Mouse (Mus musculus): ENCODE data around the gene Mettl14. TPM values are rescaled to one million over a fixed set of nuclear protein-coding genes. Genes with fewer than 3 reads are reported as not detected.

Gene Mettl14
- polyA plus RNA-seq (2012; rRNA removed): 12.2 and 15.8 TPM in 2 replicates
- 16.7 and 20.4 TPM in 2 replicates for polyA plus RNA-seq (2014; fragmentation: Nextera tagmentation; extraction: Ambion mirVana)

DNA sequence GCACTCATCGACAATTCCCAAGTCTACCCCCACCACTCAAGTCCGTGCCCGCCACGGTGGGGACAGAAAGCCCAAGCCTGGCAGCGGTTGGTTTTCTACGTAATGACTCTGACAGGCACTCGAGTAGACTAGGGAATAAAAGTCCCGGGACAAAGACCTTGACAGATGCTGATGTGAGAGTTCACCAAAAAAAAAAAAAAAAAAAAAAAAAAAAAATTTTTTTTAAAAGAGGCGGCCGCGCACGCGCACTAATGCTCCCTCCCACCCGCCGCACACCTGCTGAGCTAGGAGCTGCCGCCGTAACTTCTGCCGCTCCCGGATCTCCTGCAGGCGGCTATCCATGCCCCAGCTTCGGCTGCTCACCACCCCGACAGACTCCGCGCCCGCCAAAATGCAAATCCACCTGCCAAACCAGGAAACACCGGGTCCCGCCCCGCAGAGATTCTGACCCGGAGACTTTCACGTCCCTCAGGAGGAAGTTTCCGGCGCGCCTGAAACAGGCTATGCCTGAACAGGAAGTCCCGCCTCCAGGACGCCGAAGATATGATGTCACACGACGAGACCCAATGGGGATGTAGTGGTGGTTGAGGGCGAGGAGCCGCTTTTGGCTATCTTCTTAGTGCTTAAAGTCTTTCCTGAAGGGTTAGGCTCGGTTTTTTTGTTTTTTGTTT lies at the start of gene Mettl14:
Mettl14 (minus strand) TSS at position 623 of the 671 bp plus-strand sequence.
- H3K9me3 ChIP-seq (ENCODE audit: control insufficient read depth, low read length): no peaks in the 10 kb centered on the region
- H3K4me2 ChIP-seq (replicated peaks; ENCODE audit: low read depth, low read length, severe bottlenecking): peak within 1 kb of the TSS; percentile 75
- H3K9ac ChIP-seq (ENCODE audit: low read depth, low read length, severe bottlenecking): peak within 1 kb of the TSS; percentile 65
- TF ChIP-seq POLR2A (IDR thresholded peaks at IDR 0.05; ENCODE audit: borderline replicate concordance, extremely low read depth, insufficient read depth, insufficient read length): peak; percentile 34; the same call in 1 of the 2 replicates
- WGBS: under 1% methylated on average over 41 of the region's 41 CpGs
- H3K27ac ChIP-seq (replicated peaks; ENCODE audit: low read depth, low read length): peak within 1 kb of the TSS; percentile 79
- H3K4me1 ChIP-seq (ENCODE audit: control insufficient read depth, insufficient read depth, low read length): 0 out of 2 replicates have a peak, but pooled peaks cover 3% of the 10 kb centered on the region
- H3K36me3 ChIP-seq (ENCODE audit: control insufficient read depth, insufficient read depth, low read length): peaks cover 9% of the 10 kb centered on the region
- no peaks in the 10 kb centered on the region for H3K27me3 ChIP-seq (ENCODE audit: control insufficient read depth, insufficient read depth, low read length)
- DNase-seq (ENCODE audit: low spot score) (peak; percentile 99), ATAC-seq (ENCODE audit: low FRiP score, low read depth) (peak; percentile 99)
- H3K4me3 ChIP-seq (replicated peaks; ENCODE audit: low read length): peak within 1 kb of the TSS; percentile 77

DNA sequence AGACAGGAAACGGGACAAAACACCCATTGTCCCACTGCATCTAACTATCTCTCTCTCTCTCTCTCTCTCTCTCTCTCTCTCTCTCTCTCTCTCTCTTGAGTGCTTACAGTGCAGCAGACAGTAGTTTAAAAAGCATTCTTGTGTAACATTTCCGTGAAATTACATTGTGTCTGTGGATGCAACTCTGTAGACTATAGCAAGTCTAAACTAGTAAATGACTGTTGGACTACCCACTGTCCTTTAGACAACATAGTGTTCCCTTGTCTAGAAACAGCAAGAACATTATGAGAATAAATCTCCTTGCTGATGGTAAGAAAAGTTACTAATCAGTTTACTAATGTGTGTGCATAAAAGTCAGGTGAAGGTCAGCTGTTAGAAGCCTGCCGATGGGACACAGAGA lies 47.5 kb upstream of the Mettl14 start:
- 76% methylated on average over 3 of the region's 3 CpGs for WGBS
- Histone ChIP-seq H3K9me3 (ENCODE audit: control insufficient read depth, low read length) (no peaks in the 10 kb centered on the region), H3K4me2 (replicated peaks; ENCODE audit: low read depth, low read length, severe bottlenecking) (no peak overlapping the region), H3K4me3 (replicated peaks; ENCODE audit: low read length) (no peak overlapping the region), H3K36me3 (ENCODE audit: control insufficient read depth, insufficient read depth, low read length) (no peaks in the 10 kb centered on the region), H3K27me3 (ENCODE audit: control insufficient read depth, insufficient read depth, low read length) (no peaks in the 10 kb centered on the region), H3K27ac (replicated peaks; ENCODE audit: low read depth, low read length) (no peak overlapping the region), H3K4me1 (ENCODE audit: control insufficient read depth, insufficient read depth, low read length) (no peaks in the 10 kb centered on the region), H3K9ac (ENCODE audit: low read depth, low read length, severe bottlenecking) (no peak overlapping the region)
- TF ChIP-seq POLR2A (IDR thresholded peaks at IDR 0.05; ENCODE audit: borderline replicate concordance, extremely low read depth, insufficient read depth, insufficient read length): no peak
- ATAC-seq (ENCODE audit: low FRiP score, low read depth): no peak
- no peak for DNase-seq (ENCODE audit: low spot score)

DNA sequence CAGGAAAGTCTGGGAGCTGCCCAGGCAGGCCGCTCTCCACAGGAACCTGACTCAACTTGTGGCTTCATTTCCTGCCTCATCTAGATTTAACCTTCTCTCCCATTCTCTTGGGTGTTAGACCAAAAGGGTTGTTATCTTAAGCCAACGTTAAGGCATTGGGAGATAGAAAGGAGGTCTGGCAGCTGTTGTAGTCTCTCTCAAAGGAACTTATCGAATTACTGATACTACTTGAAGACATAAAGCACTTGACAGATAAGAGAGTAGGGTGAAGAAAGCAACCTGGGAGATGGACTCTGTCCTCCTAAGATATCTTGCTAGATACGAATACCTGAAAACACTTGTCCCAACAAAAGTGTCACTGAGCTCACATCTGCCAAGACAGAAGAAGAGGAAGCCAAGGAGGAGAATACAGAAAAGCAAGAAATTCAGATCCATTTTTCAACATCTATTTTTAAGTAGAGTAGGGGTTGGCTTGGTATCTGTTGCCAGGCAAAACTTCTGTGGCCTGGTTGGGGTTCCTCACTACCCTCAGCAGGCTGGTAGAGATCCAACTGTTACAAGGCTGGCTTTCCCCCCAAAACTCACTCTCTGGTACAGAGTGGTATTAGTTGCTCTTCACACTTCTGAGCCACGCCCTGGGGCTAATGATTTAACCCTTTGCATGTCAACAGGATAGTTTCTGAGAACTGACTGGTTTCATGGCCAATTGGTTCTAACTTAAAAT lies 46.2 kb upstream of the Mettl14 start:
- Histone ChIP-seq H3K27me3 (ENCODE audit: control insufficient read depth, insufficient read depth, low read length) (no peaks in the 10 kb centered on the region), H3K4me2 (replicated peaks; ENCODE audit: low read depth, low read length, severe bottlenecking) (no peak overlapping the region), H3K27ac (replicated peaks; ENCODE audit: low read depth, low read length) (no peak overlapping the region), H3K9ac (ENCODE audit: low read depth, low read length, severe bottlenecking) (no peak overlapping the region), H3K36me3 (ENCODE audit: control insufficient read depth, insufficient read depth, low read length) (no peaks in the 10 kb centered on the region), H3K9me3 (ENCODE audit: control insufficient read depth, low read length) (no peaks in the 10 kb centered on the region), H3K4me3 (replicated peaks; ENCODE audit: low read length) (no peak overlapping the region), H3K4me1 (ENCODE audit: control insufficient read depth, insufficient read depth, low read length) (no peaks in the 10 kb centered on the region)
- 62% methylated on average over 5 of the region's 5 CpGs for WGBS
- no peak for DNase-seq (ENCODE audit: low spot score)
- TF ChIP-seq POLR2A (IDR thresholded peaks at IDR 0.05; ENCODE audit: borderline replicate concordance, extremely low read depth, insufficient read depth, insufficient read length): no peak
- no peak for ATAC-seq (ENCODE audit: low FRiP score, low read depth)

DNA sequence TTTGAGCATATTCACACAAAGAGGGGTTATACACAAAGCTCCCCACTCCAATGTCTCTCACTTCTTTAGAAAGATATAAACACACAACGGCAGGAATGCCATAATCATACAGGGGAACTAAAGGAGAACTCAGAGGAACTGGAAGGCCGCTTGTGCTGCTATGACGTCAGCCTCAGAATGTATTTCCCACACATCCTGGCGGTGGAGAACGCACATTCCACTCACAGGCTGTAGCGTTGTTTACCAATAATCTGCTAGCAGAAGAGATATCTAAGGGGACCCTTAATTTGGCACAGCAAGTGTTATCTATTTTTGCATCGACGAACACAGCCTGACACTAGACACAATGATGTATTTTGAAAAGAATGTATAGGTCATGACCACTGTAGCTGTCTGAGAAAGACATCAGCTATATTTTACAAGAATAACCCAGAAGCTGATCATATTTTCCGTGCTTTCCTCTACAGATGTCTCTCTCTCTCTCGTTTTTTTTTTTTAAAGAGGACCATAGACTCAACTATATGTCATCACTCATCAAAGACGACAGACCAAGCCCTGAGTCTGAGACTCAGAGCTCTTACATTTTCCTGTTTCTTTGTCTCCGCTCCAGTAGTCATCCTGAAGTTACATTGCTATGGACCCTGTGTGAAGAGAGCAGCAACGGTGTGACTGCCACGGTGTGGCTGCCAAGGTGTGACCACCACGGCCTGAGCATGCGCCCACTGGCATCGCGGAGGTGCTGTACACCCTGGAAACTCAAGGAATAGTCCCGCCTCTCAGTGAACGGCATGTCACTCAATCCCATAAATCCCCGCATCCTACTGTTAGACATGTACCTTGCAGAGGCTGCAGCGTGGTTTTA lies 43.9 kb upstream of the Mettl14 start:
- DNase-seq (ENCODE audit: low spot score): no peak

DNA sequence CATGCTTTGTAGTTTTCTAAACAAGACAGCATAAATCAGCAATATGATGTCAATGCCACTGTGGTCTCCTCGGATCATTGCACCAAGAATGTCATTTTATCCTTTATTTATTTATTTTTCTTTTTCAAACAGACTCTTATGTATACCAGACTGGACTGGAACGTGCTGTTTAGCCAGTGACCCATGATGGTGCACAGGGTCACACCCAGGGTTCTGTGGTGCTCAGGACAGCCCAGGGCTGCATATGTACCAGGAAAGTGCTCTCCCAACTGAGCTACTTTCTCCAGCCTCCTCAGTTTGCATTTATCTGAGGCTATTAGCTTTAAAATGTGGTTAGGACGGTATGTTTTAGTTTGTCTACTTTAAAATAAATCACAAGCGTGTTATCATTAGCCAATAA lies 42.1 kb upstream of the Mettl14 start:
- no peak overlapping the region for H3K4me3 ChIP-seq (replicated peaks; ENCODE audit: low read length)
- no peak overlapping the region for H3K4me2 ChIP-seq (replicated peaks; ENCODE audit: low read depth, low read length, severe bottlenecking)
- no peaks in the 10 kb centered on the region for H3K27me3 ChIP-seq (ENCODE audit: control insufficient read depth, insufficient read depth, low read length)
- no peaks in the 10 kb centered on the region for H3K9me3 ChIP-seq (ENCODE audit: control insufficient read depth, low read length)
- no peak for ATAC-seq (ENCODE audit: low FRiP score, low read depth)
- H3K27ac ChIP-seq (replicated peaks; ENCODE audit: low read depth, low read length): no peak overlapping the region
- 60% methylated on average over 4 of the region's 4 CpGs for WGBS
- no peak for TF ChIP-seq POLR2A (IDR thresholded peaks at IDR 0.05; ENCODE audit: borderline replicate concordance, extremely low read depth, insufficient read depth, insufficient read length)
- DNase-seq (ENCODE audit: low spot score): no peak
- H3K9ac ChIP-seq (ENCODE audit: low read depth, low read length, severe bottlenecking): no peak overlapping the region
- no peaks in the 10 kb centered on the region for H3K4me1 ChIP-seq (ENCODE audit: control insufficient read depth, insufficient read depth, low read length)
- H3K36me3 ChIP-seq (ENCODE audit: control insufficient read depth, insufficient read depth, low read length): no peaks in the 10 kb centered on the region

More for the DNA sequence above, 43.9 kb upstream of the Mettl14 start:
- 86% methylated on average over 22 of the region's 22 CpGs for WGBS
- TF ChIP-seq POLR2A (IDR thresholded peaks at IDR 0.05; ENCODE audit: borderline replicate concordance, extremely low read depth, insufficient read depth, insufficient read length): no peak
- Histone ChIP-seq H3K27ac (replicated peaks; ENCODE audit: low read depth, low read length) (no peak overlapping the region), H3K36me3 (ENCODE audit: control insufficient read depth, insufficient read depth, low read length) (no peaks in the 10 kb centered on the region), H3K4me3 (replicated peaks; ENCODE audit: low read length) (no peak overlapping the region), H3K27me3 (ENCODE audit: control insufficient read depth, insufficient read depth, low read length) (no peaks in the 10 kb centered on the region), H3K4me2 (replicated peaks; ENCODE audit: low read depth, low read length, severe bottlenecking) (no peak overlapping the region), H3K4me1 (ENCODE audit: control insufficient read depth, insufficient read depth, low read length) (no peaks in the 10 kb centered on the region), H3K9ac (ENCODE audit: low read depth, low read length, severe bottlenecking) (no peak overlapping the region), H3K9me3 (ENCODE audit: control insufficient read depth, low read length) (no peaks in the 10 kb centered on the region)
- peak; percentile 53; the same call in 1 of the 2 replicates for ATAC-seq (ENCODE audit: low FRiP score, low read depth)

All from limb, embryonic 14.5 days (tissue).